Mouse (Mus musculus) ovary, adult 10 weeks (tissue): ENCODE measurements around the gene Gm364. TPM values are rescaled to one million over a fixed set of nuclear protein-coding genes. Genes with fewer than 3 reads are reported as not detected.

Experiments used
- polyA plus RNA-seq: library from polyadenylated mRNA; stranded (reverse); fragments of 350-450 nt; fragmentation: Illumina TruSeq; extraction: RNeasy Lipid Tissue Mini Kit (QIAGEN cat#74804); gene quantifications from one replicate; pipeline ENCODE4 v1.2.3, GENCODE M21; 2014

Gm364 gene
- 1.8 TPM for polyA plus RNA-seq

GRCm38 (mm10) chrX:57408769-57409168 lies at the start of gene Gm364:
TSS of gene Gm364 (plus strand) at chrX:57409154.

GRCm38 (mm10) chrX:57392367-57393246 lies 16.3 kb upstream of the Gm364 start, which contains the start of gene Rbmx:
TSS of gene Rbmx (minus strand) at chrX:57393036.

DNA sequence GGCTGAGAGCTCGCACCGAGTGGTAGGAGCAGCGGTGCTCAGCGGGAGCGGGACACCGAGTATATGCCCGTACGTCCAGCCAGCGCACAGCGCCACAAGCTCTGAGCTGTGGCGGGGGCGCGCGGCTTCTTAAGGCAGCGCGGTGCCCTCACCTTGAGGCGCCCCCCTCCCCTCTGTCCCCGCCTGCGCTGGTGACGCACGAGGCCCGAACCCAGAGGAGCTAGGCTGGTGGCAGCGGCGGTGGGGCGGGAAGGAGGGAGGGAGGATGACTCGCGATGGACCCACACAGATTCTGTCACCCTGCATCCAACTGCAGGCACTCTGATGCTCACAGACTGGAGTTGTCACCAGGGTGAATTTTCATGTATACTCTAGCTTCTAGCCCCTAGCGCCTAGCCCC lies 94.7 kb downstream of the Gm364 start, which contains the start of gene Gpr101:
Gene Gpr101, minus strand, starts transcription at position 124 of the 400 bp plus-strand sequence.

Other genes with a start within 250 kb of the Gm364 start
- gene Cd40lg, start 197.0 kb upstream of the Gm364 start, polyA plus RNA-seq = not detected
- 112 TPM for gene Arhgef6, start 70.4 kb upstream of the Gm364 start, polyA plus RNA-seq
- gene Rbmx, start 16.1 kb upstream of the Gm364 start, polyA plus RNA-seq = 80.2 TPM
- not detected for gene Gpr101, start 94.6 kb downstream of the Gm364 start, polyA plus RNA-seq